Mouse (Mus musculus) layer of hippocampus, adult 18-20 months (tissue): ENCODE measurements around the gene Hnrnpab. TPM values are rescaled to one million over a fixed set of nuclear protein-coding genes. Genes with fewer than 3 reads are reported as not detected.
A peak's percentile ranks its signal among the peaks of the same experiment; 100 is the strongest.
"Not testable (repeated sequence)": the region's sequence is repeated elsewhere in the genome, so short reads cannot be mapped to it uniquely, and the experiment has no call there.

Source experiments
- DNase-seq, 2 experiments: peaks; one replicate each; pipeline ENCODE4 v3.0.0; 2022; ENCODE audit warnings: low spot score in 2 of 2
- total RNA-seq, 2 experiments: library from RNA; stranded (reverse); gene quantifications; 2 replicates each; pipeline ENCODE4 v1.2.3; 2021

Hnrnpab gene
- total RNA-seq, 2 experiments from 2014 or later, result 149 to 157 TPM

DNA sequence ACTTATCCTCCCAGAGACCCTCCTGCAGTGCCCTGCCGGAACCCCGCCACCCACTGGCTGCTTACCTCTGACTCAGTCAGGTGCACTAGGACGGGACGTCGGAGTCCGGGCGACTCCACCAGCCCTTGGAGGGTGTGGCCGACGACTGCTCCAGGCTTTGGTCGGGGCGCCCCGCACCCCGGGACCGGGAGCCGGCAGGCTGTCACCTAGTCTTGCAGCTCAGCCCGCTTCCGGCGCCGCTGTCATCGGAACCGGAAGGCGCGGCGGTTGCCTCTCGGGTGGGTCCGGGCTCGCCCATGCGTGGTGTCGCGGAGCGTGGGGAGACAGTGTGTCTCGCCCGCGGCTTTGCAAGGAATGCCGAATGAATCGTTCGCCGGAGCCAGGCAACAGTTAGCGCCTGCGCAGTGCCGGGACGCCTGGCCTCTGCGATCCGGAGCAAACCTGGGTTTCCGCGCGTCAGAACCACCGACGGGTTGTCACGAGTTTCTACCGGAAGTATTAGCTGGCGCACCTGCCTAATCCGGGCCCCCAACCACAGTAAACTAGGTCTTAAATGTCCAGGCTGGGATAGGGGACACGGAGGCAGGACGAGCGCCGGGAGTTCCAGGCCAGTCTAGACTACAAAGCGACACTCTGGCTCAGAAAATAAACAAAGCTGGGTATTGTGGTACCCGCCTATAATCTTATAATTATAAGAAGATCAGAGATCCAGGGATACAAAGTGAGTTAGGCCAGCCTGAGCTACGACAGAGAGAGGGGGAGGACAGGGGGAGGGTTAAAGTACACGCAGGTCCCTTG, 29.1 kb upstream of the Hnrnpab start, which contains the start of gene Rmnd5b:
Gene Rmnd5b, minus strand, starts transcription at position 372 of the 798 bp plus-strand sequence.
- peak; percentile 96 for DNase-seq

DNA sequence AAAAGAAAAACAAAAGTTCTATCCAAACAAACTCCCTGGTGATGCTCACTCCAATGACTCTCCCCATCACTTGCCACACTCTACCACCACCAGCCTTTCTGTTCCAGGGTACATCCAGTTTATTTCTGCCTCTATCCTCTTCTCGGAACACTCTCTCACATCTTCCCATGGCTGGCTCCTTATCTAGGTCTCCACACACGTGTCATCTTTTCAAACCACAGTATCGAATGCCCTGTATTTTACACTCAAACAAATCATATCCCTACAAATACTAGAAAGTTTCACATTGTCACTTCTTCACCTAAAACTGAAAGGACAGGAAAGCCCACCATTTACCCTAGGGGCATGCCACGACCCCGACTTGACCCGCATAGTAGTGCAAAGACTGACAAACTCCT, 28.5 kb upstream of the Hnrnpab start:
- no peak for DNase-seq

DNA sequence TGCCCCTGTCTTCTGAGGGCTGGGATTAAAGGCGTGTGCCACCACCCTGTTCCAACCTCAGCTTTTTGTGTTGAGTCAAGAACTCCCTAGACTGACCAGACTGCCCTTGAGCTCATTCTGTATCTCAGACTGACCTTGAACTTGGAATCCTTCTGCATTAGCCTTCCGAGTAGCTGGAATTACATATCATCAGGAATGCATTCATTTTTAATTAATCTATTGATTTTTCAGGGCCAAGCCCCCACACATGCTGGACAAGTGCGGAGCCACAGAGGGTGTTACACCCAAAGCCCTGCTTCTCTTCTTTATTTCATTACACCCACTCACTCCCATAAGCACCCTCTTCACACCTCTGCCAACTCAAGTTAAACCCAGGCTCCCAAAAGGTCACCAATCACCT, 27.1 kb upstream of the Hnrnpab start:
- DNase-seq, result no peak

DNA sequence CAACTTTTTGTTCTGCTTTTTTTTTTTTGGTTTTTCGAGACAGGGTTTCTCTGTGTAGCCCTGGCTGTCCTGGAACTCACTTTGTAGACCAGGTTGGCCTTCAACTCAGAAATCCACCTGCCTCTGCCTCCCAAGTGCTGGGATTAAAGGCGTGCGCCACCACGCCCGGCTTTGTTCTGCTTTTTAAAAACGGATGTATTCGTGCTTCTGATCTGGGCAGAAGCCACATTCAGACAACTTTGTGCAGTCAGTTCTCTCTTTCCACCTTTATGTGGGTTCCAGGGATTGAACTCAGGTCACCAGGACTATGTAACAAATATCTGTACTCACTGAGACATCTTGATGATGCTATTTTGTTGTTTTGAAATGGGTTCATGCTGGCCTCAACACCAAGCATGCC, 26.6 kb upstream of the Hnrnpab start:
- DNase-seq, result not testable (repeated sequence)

DNA sequence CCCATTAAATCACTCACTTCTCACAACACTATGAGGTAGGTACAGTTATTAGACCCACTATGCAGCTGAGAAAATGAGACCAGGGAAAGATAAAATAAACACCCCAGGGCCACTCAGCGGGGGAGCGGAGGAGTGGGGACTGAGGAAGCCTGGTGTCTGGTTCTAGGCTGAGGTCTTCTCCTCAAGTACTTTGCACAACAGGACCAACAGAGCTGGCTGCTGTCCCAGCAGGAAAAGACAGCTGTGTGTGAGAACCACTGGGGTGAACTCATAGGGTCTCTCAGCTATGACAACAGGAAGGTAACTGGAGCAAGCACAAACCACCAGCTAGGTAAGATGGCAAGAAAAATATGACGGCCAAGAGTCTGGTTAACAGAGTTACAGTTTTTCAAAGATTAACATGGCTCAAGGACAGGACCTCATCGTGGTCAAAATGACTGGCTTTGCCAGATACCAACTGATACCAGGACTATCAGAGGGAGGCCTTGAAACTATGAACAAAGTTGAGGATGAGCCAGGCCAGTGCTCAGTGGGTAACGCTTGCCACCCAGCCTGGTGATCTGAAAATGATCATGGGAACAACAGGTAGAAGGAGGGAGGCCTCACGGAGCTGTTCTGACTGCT, 25.6 kb upstream of the Hnrnpab start:
- DNase-seq, result no peak

DNA sequence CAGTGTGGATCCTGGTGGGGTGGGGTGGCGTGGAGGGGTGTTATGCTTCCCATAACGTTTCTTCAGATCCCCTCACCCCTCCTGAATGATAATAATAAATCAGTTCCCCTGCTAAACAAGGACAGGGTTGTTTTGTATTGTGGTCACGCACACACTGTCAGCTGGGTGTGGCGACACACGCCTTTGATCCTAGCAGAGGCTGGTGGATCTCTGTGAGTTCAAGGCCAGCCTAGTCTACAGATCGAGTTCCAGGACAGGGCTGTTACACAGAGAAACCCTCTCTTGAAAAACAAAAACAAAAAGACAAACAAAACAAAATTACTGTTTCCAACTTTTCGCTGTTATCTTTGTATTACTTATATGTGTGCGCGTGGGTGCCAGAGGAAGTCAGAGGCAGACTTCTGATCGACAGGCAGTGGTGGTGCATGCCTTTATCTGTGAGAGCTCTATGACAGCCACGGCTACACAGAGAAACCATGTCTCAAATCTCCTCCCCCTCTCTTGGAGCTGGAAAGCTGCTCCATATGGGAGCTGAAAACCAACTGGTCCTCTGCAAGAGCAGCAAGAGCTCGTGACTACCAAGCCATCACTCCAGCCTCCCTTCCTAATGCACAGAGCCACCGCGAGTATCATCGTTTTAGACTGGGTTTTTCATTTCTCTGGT, 23.1 kb upstream of the Hnrnpab start:
- peak; percentile 81 to 82 for DNase-seq

DNA sequence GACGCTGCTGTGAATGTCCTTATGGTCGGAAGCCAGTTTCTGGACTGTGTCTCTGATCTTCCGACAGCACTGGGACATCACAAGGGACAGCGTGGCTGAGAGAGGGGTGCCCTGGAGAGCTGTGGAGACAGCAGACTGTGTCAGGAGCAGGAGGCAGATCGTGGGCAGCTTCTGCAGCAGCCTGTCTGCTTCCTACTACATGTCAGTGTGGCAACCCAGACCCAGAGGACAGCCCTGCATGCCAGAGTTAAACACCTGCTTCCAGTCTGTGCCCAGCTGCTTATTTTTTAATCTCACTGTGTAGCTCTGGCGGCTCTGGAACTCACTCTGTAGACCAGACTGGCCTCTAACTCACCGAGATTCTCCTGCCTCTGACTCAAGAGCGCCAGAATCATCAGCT, 21.3 kb upstream of the Hnrnpab start:
- DNase-seq, result peak in 1 of 2 experiments; percentile 54

DNA sequence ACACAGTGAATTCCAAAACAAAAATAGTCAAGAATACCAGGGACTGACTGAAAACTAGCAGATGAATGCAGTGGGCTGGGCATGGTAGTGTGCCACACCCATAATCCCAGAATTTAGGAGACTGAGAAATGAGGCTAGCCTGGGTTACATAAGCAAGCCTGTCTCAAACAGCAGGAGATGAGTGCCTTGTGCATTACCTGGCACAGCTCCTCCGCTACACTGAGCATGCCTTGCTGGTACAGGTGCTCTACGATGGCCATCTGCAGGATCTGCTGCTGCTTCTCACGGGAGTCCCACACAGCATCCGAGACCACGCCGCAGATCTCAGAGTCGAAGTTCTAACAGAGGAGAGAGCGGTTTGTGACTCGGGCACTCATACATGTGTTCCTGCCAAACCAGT, 20.8 kb upstream of the Hnrnpab start:
- peak in 1 of 2 experiments; percentile 57 for DNase-seq

DNA sequence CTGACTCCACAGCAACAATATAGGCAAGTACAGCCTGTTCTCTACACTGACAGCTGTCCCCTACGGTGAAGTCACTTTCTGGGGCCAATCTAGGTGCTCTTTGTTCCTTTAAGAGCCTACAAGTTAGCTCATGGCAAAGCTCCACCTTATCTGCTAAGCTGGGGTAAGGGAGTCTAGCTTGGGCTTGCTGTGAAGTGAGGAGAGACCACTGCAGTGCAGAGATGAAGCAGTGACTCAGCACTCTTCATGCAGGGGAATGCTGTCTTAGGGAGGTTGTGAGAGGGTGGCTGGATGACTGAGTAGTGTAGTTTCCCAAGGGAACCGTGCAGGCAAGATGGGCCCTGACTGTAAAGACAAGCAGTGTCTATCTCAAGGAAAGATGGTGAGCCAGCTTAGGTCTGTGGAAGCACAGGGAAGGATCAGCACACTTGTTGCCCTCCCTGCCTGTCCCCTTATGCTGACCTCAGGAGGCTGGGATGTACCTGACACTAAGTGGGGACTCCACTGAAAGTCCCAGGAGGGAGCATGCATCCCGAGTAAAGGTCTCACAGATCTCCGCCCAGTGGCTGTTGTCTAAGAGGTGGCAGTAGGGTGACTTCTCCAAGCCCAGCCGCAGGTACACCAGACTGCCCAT, 18.7 kb upstream of the Hnrnpab start:
- DNase-seq, result no peak

DNA sequence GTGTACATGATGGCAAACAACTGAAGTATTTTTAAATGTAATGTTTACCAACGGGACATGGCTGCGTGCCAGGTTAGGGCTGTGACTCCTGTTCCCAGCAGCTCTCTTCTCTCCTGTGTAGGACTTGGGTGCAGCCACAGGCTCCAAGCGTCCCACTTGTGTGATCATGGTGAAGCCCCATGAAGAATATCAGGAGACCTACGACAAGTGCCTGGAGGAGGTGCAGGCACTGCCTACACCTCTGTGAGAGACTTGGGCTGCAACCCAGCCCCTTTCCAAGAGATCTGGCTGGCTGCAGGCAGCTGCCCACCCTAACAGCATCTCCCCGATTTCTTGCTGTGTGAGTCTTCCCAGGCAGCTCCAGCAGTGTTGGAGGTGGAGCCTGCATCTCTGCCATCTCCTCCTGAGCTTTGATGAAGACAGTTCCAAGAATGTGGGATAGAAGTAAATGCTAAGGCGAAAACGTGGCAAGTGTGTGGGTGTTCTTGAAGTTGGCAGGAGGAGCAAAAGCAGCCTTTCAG, 16.4 kb upstream of the Hnrnpab start:
- peak; percentile 61 to 68 for DNase-seq

DNA sequence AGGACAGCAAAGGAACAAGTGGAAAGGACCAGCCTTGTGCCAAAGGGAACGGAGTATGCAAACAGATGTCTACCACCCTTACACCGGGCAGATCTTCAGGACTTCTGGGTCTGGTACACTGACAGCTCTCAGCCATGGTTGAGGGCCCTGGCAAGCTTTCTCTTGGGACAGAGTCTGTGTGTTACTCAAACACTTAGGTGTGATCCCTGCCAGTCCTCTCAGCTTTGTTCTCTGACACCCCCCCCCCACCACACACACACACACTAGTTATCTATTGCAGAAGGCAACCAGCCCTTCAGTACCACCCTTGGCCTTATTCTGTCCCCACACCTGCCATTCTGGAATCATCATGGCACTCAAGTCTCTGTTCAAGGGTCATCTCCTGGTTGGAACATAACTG, 15.1 kb upstream of the Hnrnpab start:
- DNase-seq, result no peak

DNA sequence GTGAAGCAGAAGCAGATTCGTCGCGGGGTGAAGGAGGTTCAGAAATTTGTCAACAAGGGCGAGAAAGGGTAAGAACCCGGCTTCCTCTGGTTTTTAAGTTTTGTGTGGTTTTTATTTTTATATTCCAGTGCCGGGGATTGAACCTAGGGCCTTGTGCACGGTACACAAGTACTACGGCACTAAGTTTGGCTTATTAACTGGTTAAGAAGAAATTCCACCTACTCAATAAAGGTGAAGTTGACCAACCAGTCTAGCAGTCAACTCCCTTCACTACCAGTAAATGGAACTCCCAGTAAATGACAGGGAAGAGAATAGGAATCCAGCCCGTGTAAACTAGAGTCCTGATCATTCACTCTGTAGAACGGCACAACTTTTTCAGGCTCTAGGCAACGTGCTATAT, 13.4 kb upstream of the Hnrnpab start:
- DNase-seq, result no peak

DNA sequence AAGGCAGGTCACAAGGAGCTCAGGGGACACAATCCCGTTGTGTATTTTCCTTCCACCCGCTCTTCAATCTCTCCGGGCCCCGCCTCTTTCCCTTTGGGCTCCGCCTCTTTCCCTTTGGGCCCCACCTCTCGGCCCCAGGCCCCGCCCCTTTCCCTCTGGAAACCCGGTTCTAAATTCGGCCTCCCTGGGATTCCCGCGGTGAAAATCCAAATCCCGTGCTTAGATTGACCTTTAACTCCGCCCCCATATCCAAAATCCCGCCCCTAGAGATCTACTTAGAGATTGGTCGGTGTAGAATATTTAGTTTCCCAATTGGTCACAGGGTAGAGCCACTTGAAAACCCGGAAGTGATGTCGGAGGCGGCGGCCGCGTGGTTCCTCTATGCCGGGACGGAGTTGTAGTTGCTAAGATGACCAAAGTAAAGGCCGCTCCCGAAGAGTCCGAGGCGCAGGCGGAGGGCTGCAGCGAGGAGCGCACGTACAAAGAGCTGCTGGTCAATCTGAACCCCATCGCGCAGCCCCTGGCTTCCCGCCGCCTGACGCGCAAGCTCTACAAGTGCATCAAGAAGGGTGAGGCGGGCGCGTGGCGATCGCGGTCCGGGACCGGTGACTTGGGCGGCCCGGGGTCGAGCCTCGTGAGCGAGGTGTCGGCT, 12.9 kb upstream of the Hnrnpab start, which contains the start of gene Nhp2:
Gene Nhp2, plus strand, starts transcription at position 327 of the 652 bp plus-strand sequence.
- DNase-seq, result peak; percentile 84 to 95

DNA sequence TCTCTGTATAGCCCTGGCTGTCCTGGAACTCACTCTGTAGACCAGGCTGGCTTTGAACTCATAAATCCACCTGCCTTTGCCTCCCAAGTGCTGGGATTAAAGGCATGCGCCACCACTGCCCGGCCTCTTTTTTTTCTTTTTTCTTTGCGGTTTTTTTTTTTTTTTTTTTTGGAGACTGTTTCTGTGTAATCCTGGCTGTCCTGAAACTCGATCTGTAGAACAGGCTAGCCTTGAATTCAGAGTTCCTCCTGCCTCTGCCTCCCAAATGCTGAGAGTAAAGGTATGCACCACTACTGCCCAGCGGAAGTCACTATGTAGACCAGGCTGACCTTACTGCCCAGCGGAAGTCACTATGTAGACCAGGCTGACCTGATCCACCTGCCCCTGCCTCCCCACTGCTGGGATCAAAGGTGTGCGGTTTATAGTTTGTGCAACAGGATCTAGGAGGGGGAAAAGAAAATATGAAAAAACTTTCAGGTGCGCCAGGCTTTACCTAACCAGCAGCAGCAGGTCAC, 12.3 kb upstream of the Hnrnpab start:
- no peak for DNase-seq

DNA sequence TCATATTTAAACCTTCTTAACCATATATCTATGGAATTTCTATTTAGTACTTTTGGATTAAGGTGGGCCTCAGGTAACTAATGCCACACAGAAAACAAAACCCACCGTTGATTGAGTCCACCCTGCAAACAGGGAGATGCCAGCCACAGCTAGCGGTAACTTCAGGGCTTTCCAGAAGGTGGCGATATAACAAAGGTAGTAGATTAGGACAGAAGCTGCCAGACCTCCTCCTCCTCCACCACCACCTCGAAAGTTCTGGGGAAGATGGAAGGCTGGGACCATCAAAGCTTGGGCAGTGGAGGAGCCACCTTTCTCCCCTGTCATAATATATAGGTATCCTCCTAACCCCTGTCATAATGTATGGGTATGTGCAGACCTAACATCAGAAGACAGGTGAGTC, 11.0 kb upstream of the Hnrnpab start:
- DNase-seq, result peak in 1 of 2 experiments; percentile 86

DNA sequence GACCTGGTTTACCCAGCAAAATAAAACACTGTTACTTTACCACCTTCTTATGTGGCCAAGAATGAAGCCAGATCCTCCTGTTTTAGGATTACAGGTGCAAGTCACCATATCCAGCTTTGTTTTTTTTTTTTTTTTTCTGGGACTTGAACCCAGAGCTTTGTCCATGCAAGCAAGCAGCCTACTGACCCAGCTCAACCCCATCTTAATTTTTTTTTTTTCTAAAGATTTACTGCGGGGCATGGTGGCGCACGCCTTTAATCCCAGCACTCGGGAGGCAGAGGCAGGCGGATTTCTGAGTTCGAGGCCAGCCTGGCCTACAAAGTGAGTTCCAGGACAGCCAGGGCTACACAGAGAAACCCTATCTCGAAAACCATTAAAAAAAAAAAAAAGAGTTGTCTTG, 9.5 kb upstream of the Hnrnpab start:
- not testable (repeated sequence) for DNase-seq

DNA sequence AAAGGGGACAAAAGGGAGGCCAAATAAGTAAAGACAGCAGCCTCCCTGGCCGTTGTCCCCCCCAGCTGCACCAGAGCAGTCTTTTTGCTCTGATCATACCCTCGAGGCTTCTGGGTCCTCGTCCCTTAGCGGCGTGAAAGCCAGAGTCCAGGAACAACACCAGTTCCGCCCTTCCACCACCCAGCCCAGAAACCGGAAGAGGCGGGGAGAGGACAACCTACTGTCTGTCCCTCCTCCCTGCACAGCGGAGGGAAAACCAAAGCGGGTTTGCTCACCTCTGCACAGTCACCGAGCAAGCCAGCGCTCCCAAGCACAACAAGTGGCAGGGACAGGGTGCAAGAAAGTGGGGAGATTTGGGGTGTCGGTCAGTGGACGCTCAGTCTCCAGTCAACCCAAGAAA, 9.0 kb upstream of the Hnrnpab start:
- DNase-seq, result no peak

DNA sequence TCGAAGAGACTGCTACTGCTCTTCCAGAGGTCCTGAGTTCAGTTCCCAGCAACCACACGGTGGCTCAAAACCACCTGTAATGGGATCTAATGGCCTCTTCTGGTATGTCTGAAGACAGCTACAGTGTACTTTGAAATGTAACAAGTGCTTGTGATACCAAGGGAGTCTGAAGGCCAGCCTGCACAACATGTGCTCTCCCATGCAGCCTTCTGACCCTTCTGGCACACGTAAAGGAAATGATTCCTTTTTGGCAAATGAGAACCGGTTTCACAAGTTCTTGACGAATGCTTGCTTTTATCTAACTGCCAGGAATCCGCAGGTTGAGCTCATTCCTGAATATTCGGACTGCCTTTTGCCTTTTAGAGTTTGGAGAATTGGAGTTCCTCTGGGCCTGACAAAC, 8.5 kb upstream of the Hnrnpab start:
- DNase-seq, result no peak

DNA sequence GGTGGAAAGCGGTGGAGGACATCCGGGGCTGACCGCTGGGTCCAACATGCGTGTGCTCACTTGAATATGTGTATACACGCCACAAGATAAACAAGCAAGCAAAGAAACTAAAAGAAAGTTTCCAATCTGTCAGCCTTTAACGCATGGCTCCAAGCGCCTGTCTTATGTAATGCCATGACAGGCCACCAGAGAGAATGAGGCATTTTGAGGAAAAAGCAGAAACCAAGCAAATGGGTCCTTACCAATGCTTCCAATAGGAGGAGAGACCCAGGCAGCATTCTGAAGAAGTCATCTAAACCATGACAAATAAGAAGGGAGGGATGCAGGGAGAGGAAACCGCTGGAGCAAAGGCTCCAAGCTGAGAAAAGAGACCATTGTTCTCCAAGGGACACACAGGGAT, 7.6 kb upstream of the Hnrnpab start:
- no peak for DNase-seq

DNA sequence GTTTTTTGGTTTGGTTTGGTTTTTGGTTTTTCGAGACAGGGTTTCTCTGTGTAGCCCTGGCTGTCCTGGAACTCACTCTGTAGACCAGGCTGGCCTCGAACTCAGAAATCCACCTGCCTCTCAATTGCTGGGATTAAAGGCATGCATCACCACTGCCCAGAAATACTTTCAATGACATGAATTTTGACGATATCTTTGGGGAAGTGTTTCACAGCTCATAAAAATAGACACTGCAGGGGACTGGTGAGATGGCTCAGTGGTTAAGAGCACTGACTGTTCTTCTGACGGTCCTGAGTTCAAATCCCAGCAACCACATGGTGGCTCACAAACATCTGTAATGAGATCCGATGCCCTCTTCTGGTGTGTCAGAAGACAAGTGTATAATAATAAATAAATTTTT, 3.3 kb upstream of the Hnrnpab start:
- not testable (repeated sequence) for DNase-seq
